Mouse (Mus musculus): ENCODE data around the gene Il15ra.

The Il15ra gene

DNA sequence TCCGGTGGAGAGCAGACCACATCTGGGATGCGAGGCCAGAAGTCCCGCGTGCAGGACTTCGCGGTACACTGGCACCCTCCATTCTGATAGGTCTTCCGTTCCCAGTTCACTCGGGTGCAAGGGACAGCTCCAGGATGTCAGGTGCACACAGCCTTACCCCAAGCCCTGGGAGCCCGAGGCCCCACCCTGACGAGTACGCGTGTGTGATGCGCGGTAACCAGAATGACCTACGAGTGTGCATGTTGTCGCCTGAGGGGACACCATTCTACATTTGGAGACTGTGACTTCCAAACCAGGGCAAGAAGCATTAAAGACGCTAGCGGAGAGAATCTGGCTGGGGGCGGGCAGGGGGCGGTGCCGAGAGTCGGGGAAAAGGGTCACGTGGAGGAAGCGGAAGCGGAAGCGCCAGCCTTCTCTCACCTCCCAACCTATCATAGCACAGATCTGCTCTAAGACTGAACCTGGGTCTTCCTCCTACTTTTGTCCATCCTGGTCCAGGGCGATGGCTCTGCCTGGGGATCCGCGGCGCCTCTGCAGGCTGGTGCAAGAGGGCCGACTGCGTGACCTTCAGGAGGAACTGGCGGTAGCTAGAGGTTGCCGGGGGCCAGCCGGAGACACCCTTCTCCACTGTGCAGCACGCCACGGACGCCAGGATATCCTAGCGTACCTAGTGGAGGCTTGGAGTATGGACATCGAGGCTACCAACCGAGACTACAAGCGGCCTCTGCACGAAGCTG lies 73.2 kb downstream of the Il15ra start:
- peak; percentile 74 to 88 for DNase-seq (ENCODE audit: low spot score in 2 of 2)

All from urinary bladder, postnatal 4 days (tissue).